Mouse (Mus musculus): ENCODE results near the gene Cacng7. TPM values are rescaled to one million over a fixed set of nuclear protein-coding genes. Genes with fewer than 3 reads are reported as not detected.
"Not testable (repeated sequence)": the region's sequence is repeated elsewhere in the genome, so short reads cannot be mapped to it uniquely, and the experiment has no call there.

The Cacng7 gene
- polyA plus RNA-seq, 1 experiment = not detected

GRCm38 (mm10) chr7:3390413-3391080, 57.8 kb downstream of the Cacng7 start, which contains the start of gene Cacng8:
Gene Cacng8, plus strand, starts transcription at chr7:3390683.
- Histone ChIP-seq H3K4me1 (ENCODE audit: control insufficient read depth) (no peaks in the 10 kb centered on the region), H3K4me3 (replicated peaks) (no peak within 1 kb of the TSS), H3K36me3 (ENCODE audit: control insufficient read depth) (no peaks in the 10 kb centered on the region), H3K9me3 (ENCODE audit: control insufficient read depth, low read length) (no peaks in the 10 kb centered on the region), H3K27me3 (ENCODE audit: control insufficient read depth) (no peaks in the 10 kb centered on the region; the same call in 1 of the 2 replicates)
- no peak for TF ChIP-seq TAL1 (IDR thresholded peaks at IDR 0.05; ENCODE audit: low read length)
- TF ChIP-seq GATA1 (IDR thresholded peaks at IDR 0.05; ENCODE audit: low read length) = no peak

- no peak overlapping the region for H3K4me3 ChIP-seq (replicated peaks)
Observed at GRCm38 (mm10) chr7:3391081-3391451, 58.3 kb downstream of the Cacng7 start.

GRCm38 (mm10) chr7:3391809-3392208, 59.1 kb downstream of the Cacng7 start:
- no peak for TF ChIP-seq TAL1 (IDR thresholded peaks at IDR 0.05; ENCODE audit: low read length)
- no peak for TF ChIP-seq GATA1 (IDR thresholded peaks at IDR 0.05; ENCODE audit: low read length)
- Histone ChIP-seq H3K4me1 (ENCODE audit: control insufficient read depth) (no peaks in the 10 kb centered on the region), H3K36me3 (ENCODE audit: control insufficient read depth) (no peaks in the 10 kb centered on the region), H3K4me3 (replicated peaks) (no peak overlapping the region), H3K27me3 (ENCODE audit: control insufficient read depth) (no peaks in the 10 kb centered on the region; the same call in 1 of the 2 replicates), H3K9me3 (ENCODE audit: control insufficient read depth, low read length) (no peaks in the 10 kb centered on the region)

More at GRCm38 (mm10) chr7:3391081-3391451, 58.3 kb downstream of the Cacng7 start:
- no peak for TF ChIP-seq GATA1 (IDR thresholded peaks at IDR 0.05; ENCODE audit: low read length)
- H3K27me3 ChIP-seq (ENCODE audit: control insufficient read depth) = no peaks in the 10 kb centered on the region; the same call in 1 of the 2 replicates
- no peaks in the 10 kb centered on the region for H3K9me3 ChIP-seq (ENCODE audit: control insufficient read depth, low read length)
- no peaks in the 10 kb centered on the region for H3K4me1 ChIP-seq (ENCODE audit: control insufficient read depth)
- H3K36me3 ChIP-seq (ENCODE audit: control insufficient read depth) = no peaks in the 10 kb centered on the region

- no peak for TF ChIP-seq GATA1 (IDR thresholded peaks at IDR 0.05; ENCODE audit: low read length)
- TF ChIP-seq TAL1 (IDR thresholded peaks at IDR 0.05; ENCODE audit: low read length) = no peak
- no peak overlapping the region for H3K4me3 ChIP-seq (replicated peaks)
- H3K27me3 ChIP-seq (ENCODE audit: control insufficient read depth) = no peaks in the 10 kb centered on the region
Observed at GRCm38 (mm10) chr7:3397355-3397754, 64.6 kb downstream of the Cacng7 start.

GRCm38 (mm10) chr7:3397797-3398196, 65.0 kb downstream of the Cacng7 start:
- Histone ChIP-seq H3K36me3 (ENCODE audit: control insufficient read depth) (no peaks in the 10 kb centered on the region), H3K9me3 (ENCODE audit: control insufficient read depth, low read length) (no peaks in the 10 kb centered on the region), H3K4me1 (ENCODE audit: control insufficient read depth) (no peaks in the 10 kb centered on the region), H3K27me3 (ENCODE audit: control insufficient read depth) (no peaks in the 10 kb centered on the region), H3K4me3 (replicated peaks) (no peak overlapping the region)
- no peak for TF ChIP-seq GATA1 (IDR thresholded peaks at IDR 0.05; ENCODE audit: low read length)
- no peak for TF ChIP-seq TAL1 (IDR thresholded peaks at IDR 0.05; ENCODE audit: low read length)

More at GRCm38 (mm10) chr7:3397355-3397754, 64.6 kb downstream of the Cacng7 start:
- Histone ChIP-seq H3K4me1 (ENCODE audit: control insufficient read depth) (no peaks in the 10 kb centered on the region), H3K9me3 (ENCODE audit: control insufficient read depth, low read length) (no peaks in the 10 kb centered on the region), H3K36me3 (ENCODE audit: control insufficient read depth) (no peaks in the 10 kb centered on the region)

- H3K36me3 ChIP-seq (ENCODE audit: control insufficient read depth); H3K27me3 ChIP-seq (ENCODE audit: control insufficient read depth); H3K4me3 ChIP-seq (replicated peaks); H3K4me1 ChIP-seq (ENCODE audit: control insufficient read depth); H3K9me3 ChIP-seq (ENCODE audit: control insufficient read depth, low read length): not testable (repeated sequence)
Observed at GRCm38 (mm10) chr7:3398363-3398762, 65.6 kb downstream of the Cacng7 start.

GRCm38 (mm10) chr7:3399937-3400336, 67.2 kb downstream of the Cacng7 start:
- no peak overlapping the region for H3K4me3 ChIP-seq (replicated peaks)
- no peaks in the 10 kb centered on the region for H3K27me3 ChIP-seq (ENCODE audit: control insufficient read depth)
- H3K9me3 ChIP-seq (ENCODE audit: control insufficient read depth, low read length) = no peaks in the 10 kb centered on the region
- TF ChIP-seq GATA1 (IDR thresholded peaks at IDR 0.05; ENCODE audit: low read length) = no peak
- TF ChIP-seq TAL1 (IDR thresholded peaks at IDR 0.05; ENCODE audit: low read length) = no peak
- no peaks in the 10 kb centered on the region for H3K36me3 ChIP-seq (ENCODE audit: control insufficient read depth)
- no peaks in the 10 kb centered on the region for H3K4me1 ChIP-seq (ENCODE audit: control insufficient read depth)

- Histone ChIP-seq H3K4me1 (ENCODE audit: control insufficient read depth) (no peaks in the 10 kb centered on the region), H3K4me3 (replicated peaks) (no peak overlapping the region), H3K27me3 (ENCODE audit: control insufficient read depth) (peaks cover 45% of the 10 kb centered on the region), H3K9me3 (ENCODE audit: control insufficient read depth, low read length) (no peaks in the 10 kb centered on the region), H3K36me3 (ENCODE audit: control insufficient read depth) (no peaks in the 10 kb centered on the region)
- TF ChIP-seq GATA1 (IDR thresholded peaks at IDR 0.05; ENCODE audit: low read length) = no peak
- no peak for TF ChIP-seq TAL1 (IDR thresholded peaks at IDR 0.05; ENCODE audit: low read length)
Observed at GRCm38 (mm10) chr7:3409729-3410520, 77.2 kb downstream of the Cacng7 start.

- Histone ChIP-seq H3K27me3 (ENCODE audit: control insufficient read depth) (peaks cover 59% of the 10 kb centered on the region), H3K4me3 (replicated peaks) (no peak overlapping the region)
Observed at GRCm38 (mm10) chr7:3411160-3411941, 78.6 kb downstream of the Cacng7 start.

More at GRCm38 (mm10) chr7:3411160-3411941, 78.6 kb downstream of the Cacng7 start:
- no peaks in the 10 kb centered on the region for H3K36me3 ChIP-seq (ENCODE audit: control insufficient read depth)
- H3K9me3 ChIP-seq (ENCODE audit: control insufficient read depth, low read length) = no peaks in the 10 kb centered on the region
- TF ChIP-seq GATA1 (IDR thresholded peaks at IDR 0.05; ENCODE audit: low read length) (no peak), TAL1 (IDR thresholded peaks at IDR 0.05; ENCODE audit: low read length) (no peak)
- H3K4me1 ChIP-seq (ENCODE audit: control insufficient read depth) = no peaks in the 10 kb centered on the region

All from erythroblast, embryonic 14.5 days (primary cell).